Mouse (Mus musculus): ENCODE data around the gene Krt81.

Gene Krt81

GRCm38 (mm10) chr15:101454774-101455173 lies 8.8 kb downstream of the Krt81 start:
- DNase-seq (ENCODE audit: extremely low read depth, low read depth) = no peak

DNA sequence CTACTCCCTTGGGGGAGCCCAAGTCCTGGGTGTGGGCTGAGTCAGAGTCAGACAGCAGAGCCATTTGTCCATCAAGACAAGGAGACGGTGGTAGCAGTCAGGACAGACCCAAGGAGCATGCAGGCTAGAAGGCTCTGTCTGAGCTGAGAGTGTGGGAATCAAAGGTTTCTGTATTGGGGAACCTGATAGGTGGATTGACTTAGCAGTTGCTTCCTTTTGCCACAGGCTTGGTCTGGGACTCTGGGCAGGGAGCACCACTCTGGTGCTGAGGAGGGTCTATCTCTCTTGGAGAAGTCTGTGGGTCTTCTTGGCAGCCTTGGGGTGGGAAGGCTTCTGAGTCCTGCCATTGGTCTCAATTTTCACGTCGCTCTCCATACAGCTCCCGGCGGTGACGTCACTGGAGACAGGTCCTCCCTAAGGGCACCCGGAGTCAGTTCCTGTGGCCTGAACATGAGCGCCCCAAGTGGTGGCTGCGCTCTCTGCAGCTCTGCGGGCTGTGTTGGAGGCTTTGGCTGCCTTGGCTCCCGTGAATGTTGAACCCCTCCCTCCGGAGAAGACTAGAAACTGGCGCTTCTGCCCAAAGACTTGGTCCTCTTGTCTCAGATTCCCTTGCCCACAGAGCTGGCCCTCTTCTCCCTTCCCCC lies 10.3 kb downstream of the Krt81 start:
- DNase-seq (ENCODE audit: extremely low read depth, low read depth) = peak; percentile 45

GRCm38 (mm10) chr15:101447444-101447843 lies 16.1 kb downstream of the Krt81 start, which contains the start of gene Krt88:
Gene Krt88, plus strand, starts transcription at chr15:101447744.
- no peak for DNase-seq (ENCODE audit: extremely low read depth, low read depth)

- DNase-seq (ENCODE audit: extremely low read depth, low read depth) = peak; percentile 78
Measured at GRCm38 (mm10) chr15:101446572-101446971, 17.0 kb downstream of the Krt81 start.

DNA sequence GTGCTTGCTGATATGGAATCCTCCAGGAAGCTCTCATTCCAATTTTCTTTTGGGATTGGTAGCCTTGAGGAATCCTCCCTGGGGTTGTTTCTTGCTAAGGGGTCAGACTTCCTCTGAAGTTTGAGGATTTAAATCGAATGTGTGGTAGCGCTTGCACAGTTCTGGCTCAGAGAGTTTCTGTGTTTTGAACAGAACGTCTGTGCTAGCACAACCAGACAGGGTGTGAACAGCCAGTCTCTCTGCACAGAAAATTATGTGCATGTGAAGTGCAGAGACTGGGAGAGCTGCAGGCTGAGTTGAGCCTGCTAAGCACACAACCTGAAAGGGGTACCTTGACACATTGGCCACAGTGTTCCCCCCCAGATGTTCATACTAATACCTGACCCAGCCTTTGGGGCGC lies 22.7 kb downstream of the Krt81 start:
- DNase-seq (ENCODE audit: extremely low read depth, low read depth) = no peak

DNA sequence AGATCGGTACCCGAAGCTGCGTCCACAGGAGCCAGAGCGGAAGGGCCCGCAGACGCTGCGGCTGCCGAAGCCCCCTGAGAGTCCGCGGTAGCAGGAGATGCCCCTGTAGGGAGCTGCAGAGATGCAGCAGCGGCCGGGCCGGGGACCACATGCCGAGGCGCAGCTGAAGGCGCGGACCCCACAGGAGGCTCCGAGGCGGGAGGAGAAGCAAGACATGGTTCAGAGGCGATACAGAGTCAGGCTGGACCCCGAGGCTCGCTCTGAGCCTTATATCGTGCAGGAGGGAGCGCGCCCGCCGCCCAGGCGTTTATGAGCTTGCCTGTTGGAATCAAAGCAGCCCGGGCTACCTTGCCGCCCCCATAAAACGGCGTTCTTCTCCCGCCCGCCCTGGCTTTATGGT lies 25.0 kb downstream of the Krt81 start, which contains the start of gene Krt87:
Gene Krt87 (minus strand): TSS at position 250 of the 400 bp plus-strand sequence.
- DNase-seq (ENCODE audit: extremely low read depth, low read depth) = no peak

GRCm38 (mm10) chr15:101436611-101437010 lies 26.9 kb downstream of the Krt81 start:
- DNase-seq (ENCODE audit: extremely low read depth, low read depth) = no peak

DNA sequence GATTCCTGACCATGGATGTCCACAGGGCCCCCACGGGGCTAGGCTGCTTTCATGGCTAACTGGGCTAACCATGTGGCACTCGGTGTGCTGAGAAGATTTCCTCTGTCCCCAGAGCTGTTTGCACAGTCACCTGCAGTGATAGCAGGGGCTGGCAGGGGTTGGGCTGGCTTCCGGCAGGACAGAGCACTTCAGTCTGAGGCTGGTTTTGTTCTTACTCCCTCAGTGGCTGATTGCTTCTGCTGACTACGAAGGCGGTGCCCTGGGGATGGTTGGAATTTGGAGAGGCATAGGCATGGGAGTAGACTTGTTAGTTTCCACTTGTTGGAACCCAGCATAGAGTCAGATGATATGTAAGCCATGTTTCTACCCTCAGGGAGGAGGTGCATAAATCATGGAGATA lies 38.6 kb downstream of the Krt81 start:
- no peak for DNase-seq (ENCODE audit: extremely low read depth, low read depth)

- no peak for DNase-seq (ENCODE audit: extremely low read depth, low read depth)
Measured at GRCm38 (mm10) chr15:101420903-101421302, 42.6 kb downstream of the Krt81 start.

DNA sequence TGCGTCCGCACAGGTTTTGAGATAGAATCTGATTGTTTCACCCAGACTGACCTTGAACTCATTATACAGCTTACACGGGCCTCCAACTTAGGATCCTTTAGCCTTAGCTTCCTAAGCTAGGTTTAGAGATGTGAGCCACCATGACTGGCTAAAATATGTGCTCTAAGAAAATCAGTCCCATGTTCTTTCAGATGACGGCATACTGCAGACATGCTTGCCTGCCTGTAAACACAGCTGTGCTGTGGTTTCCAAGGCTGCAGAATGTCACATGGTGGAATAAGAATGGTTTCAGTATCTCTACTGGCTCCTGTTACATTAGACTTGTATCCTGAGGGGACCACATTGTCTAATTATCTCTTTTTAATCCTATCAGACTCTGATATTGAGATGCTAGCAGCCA lies 44.6 kb downstream of the Krt81 start:
- no peak for DNase-seq (ENCODE audit: extremely low read depth, low read depth)

DNA sequence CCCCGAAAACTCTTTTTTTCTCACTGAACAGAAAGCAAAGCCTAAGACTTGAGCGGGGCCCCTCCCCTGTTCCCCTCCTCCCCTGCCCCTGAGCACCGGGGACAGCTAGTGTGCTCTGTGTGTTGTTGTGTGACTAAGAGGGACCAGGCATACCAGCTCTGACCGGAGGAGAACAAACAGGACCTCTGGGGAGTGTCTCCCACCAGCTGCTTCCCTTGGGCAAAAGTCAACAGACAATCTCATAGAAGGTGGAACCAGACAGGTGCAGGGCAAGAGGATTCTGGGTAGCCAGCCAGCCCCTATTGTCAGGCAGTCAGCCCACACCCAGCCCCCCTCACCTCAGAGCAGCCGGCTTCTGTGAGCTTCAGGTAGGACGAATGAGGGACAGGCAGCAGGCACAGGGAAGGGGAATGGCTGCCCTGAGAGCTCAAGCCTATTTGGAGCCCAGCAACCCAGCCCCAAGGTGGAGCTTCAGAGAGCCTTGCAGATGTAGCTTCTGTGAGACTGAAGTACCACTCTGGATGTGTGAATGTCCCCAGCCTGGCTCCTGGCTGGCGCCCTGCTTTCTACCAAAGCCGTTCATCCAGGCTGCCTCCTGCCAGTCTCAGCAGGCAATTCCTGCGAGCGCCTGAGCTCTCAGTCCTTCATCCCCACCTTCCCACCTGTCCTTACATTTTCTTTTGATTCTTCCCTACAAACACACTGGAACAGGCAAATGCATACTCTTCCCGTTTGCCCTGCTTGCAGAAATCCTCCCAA lies 48.6 kb downstream of the Krt81 start:
- DNase-seq (ENCODE audit: extremely low read depth, low read depth) = no peak

GRCm38 (mm10) chr15:101413916-101414635 lies 49.5 kb downstream of the Krt81 start:
- no peak for DNase-seq (ENCODE audit: extremely low read depth, low read depth)

DNA sequence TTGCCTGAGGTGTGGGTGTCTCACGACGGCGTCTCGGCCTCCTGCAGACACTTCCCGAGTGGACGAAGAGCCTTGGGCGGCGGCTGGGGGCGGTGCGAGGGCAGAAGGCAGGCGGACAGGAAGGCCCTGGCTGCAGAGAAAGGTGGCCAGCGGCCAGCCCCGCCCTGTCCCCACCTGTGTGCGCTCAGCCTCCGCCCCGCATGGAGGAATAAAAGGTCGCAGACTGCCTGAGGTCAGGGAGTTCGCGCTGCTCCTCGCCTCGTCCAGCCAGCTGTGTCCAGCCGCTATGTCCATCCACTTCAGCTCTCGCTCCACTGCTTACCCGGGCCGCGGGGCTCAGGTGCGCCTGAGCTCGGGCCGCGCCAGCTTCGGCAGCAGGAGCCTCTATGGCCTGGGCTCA lies 51.4 kb downstream of the Krt81 start:
- no peak for DNase-seq (ENCODE audit: extremely low read depth, low read depth)

- DNase-seq (ENCODE audit: extremely low read depth, low read depth) = no peak
Measured at GRCm38 (mm10) chr15:101410775-101411174, 52.8 kb downstream of the Krt81 start, which contains the start of gene Krt7. Gene Krt7, plus strand, starts transcription at chr15:101411043.

Measured in MEL-GATA-1-ER (cell line).